Mouse (Mus musculus) monocyte, adult 2 months (primary cell): ENCODE data around the gene Tm9sf2.
"Not testable (repeated sequence)": the region's sequence is repeated elsewhere in the genome, so short reads cannot be mapped to it uniquely, and the experiment has no call there.

Experiments
- DNase-seq, 2 experiments: peaks; one replicate each; pipeline ENCODE4 v3.0.0; 2022; ENCODE audit warnings: low spot score in 2 of 2, low read depth in 1 of 2

Gene Tm9sf2

DNA sequence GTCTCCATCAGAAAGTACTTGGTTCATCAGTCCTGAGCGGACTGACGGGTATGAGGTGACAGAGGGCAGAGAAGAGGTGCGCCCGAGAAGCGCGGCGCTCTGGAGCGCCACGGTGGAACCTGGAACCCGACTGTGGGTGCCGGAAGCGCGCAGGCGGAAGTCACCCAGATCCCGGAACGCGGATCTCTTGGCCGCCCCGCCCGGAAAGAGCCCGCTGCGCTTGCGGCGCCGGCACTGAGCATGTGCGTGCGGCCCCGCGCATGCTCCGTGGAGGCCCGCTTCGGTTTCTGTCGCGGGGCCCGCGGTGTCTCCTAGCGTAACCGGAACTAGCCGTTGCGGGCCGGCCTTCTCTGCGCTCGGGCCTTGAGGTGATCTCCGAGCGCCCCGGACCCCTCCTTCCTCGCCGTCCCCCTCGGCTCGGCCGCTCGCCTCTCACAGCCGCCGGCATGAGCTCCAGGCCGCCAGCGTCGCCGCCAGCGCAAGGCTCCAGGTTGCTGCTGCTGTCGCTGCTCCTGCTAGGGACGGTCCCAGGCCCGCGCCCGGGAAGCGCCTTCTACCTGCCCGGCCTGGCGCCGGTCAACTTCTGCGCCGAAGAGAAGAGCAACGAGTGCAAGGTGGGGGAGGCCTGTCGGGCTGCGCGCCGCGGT, at the start of gene Tm9sf2:
Gene Tm9sf2 (plus strand): TSS at position 217 of the 647 bp plus-strand sequence.
- DNase-seq = peak; percentile 80 to 87

DNA sequence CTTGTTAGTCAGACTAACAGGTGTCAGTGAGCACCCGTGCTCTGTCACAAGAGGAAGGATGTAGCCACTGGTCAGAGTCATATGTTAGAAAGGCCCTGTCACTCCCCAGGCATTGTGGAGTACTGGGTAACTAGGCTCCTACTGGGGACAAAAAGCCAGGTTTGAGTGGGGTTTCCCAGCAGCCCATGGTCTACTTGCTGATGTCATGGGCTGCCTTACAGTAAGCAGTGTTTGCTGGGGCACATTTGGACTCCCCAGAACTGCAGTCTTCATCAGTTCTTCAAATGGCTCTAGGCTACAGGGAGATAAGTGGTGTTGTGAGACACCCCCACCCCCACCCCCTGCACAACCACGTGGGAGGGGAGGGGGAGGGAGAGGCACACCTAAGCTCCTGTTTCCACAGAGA, 48.9 kb upstream of the Tm9sf2 start:
- no peak for DNase-seq

DNA sequence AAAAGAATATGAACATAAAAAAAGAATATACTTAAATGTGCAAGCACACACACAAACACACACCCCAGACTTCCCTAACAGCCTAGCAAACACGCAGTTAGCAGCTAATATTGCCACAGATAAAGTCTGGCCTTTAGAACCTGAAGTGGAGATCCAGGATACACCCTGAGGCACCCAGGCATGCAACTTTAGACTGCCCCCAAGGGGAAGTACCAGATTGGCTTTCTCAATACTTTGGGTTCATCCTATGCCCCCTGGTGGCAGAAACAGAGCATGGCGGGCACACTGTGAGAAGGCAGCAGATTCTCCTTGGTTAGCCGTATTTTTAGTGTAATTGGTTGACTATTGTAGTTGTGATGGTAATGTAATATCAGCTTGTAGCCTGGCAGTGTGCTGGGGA, 46.2 kb upstream of the Tm9sf2 start:
- peak; percentile 63 to 87 for DNase-seq

DNA sequence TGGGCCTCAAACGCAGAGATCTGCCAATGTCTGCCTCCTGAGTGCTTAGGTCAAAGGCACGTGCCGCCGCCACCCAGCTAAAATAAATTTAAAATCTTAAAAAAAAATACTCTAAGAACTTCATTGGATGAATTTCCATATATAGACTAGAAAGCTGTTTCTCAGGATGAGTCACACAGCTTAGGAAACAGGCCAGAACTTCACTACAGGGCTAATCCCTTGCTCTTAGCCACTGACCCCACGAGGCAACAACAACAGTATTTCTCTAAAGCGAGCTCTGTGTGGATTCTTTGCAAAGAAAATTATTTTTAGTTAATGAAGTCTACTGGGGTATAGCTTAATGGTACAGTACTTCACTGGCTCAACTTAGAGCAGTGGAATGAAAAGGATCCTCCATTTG, 45.5 kb upstream of the Tm9sf2 start:
- no peak for DNase-seq

DNA sequence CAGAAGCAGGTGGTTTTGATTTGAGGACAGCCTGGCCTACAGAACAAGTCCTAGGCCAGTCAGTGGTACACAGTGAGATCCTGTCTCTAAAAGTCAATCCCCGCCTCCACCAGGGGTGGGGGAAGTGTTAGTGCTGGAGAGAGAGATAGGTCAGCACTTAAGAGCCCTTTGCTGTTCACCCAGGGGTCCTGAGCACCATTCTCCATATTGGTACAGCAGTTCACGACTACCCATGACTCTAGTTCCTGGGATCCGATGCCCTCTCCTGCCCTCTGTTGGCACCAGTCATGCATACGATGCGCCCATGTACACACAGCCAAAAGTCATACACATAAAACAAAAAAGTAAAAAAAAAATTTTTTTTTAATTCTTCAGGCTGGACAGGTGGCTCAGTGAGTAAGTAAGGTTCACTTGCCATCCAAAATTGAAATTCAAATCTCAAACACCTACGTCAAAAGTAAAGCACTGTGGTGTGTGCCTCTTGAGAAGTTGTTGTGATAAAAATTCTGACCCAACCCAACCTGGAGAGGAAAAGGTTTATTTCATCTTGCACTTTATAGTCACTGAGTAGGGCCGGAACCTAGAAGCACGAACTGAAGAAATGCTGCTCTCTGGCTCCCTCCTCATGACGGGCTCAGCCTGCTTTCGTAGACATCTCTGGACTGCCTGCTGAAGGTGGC, 44.3 kb upstream of the Tm9sf2 start:
- DNase-seq = no peak

DNA sequence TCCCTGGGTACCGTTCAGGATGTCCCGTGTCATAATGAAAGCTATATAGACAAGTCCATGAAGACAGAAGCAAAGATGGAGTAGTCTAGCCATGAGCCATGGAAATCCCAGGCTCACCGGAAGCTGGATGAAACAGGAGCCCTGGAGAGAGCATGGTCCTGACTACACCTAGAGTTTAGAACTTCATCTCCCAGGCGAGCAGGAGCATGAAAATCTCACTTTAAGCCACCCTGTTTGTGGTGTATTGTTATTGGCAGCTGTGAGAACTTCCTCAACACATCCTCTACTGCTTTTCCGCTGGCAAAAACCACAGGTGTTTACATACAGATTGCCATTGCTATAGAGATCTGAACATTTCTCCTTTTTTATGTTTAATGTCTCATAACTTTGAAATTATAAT, 43.2 kb upstream of the Tm9sf2 start:
- DNase-seq = no peak

DNA sequence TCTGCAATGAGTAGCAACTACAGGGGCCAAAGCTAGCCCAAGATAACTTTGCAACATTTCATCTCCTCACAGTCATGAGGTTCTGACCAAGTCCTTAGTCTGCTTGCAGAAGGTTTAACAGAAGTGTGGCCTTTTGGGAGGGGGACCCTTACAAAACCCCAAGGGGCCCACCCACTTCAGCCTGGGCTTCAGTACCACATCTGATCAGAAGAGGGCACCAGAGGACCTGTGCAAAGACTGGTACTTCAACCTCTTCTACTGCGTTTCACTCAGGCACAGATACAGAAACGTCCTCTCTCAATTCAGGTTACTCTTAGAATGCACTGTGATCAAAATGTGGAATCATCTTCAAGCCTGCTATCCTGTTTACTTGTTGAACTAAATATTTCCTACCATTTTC, 42.3 kb upstream of the Tm9sf2 start:
- peak; percentile 16 to 53 for DNase-seq

DNA sequence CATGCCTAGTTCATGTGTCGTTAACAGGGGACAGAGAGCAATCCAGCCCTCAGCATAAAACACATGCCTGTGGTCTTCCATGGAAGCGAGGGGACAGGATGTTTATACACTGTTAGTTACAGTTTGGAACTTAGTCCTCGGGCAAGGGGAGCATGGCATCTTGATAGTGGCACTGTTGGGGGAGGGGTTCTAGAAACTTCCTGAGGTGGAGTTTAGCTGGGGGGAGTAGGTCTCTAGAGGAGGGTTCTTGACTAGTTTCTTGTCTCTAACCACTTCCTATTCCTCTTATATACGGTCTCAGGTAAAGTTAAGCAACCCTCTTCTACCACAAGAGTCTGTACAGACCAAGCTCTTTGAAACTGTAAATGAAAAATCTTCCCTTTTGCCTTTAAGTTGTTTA, 40.6 kb upstream of the Tm9sf2 start:
- DNase-seq = no peak

DNA sequence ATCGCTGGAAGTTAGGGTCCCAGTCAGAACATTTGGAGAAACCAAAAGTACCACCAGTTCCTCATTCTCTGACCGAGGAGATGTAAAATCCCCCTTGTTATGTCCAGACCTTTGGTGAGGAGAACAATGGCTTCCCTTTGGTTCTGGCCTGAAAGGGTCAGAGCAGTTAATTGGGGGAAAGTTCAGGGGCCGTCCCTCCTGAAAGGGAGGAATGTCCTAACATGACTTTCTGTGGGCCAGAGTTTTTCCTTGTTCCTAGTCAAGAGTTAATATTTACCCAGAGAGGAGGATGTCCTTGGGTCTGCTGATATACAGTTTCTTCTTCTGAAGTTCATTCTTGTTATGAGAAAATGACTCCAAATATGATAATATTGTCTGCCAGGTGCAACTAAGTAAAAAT, 38.8 kb upstream of the Tm9sf2 start:
- DNase-seq = not testable (repeated sequence)

DNA sequence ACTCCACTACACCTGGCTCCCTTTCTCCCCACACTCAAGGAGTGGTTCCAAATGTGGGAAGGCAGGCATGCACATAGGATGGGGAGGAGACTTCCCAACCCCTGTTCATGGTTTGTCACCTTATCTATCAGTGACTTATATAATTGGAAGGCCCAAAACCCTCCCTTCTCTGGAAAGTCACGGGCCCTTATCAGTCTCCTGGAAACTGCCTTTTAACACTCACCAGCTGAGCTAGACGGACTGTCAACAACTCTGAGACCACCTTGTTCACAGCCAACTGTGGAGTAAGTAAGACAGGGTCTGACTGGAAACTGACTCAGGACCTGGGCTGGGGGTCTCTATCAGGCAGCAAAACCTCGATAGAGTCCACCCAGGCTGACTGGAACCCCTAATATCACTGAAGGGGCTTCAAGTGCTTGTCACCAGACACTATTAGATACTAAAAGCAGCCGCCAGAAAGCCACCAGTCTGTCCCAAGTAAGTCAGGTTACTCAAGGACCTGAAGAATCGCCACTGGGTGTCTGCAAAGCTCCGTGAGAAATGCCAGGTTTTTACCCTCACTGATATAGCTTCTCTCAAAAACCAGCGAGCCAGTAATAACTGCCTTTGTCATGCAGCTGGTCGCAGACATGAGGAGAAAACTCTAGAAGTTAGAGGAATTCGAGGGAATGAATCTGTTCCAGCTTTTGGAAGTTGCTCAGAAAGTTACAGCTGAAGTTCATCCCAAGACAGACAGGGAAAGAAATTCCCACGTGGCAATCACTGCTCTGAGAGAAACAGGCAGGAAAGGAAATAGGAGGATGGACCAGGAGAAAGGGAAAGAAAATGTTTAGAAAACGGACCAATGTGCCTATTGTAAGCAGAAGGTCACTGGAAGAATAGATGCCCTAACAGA, 37.8 kb upstream of the Tm9sf2 start:
- DNase-seq = no peak

DNA sequence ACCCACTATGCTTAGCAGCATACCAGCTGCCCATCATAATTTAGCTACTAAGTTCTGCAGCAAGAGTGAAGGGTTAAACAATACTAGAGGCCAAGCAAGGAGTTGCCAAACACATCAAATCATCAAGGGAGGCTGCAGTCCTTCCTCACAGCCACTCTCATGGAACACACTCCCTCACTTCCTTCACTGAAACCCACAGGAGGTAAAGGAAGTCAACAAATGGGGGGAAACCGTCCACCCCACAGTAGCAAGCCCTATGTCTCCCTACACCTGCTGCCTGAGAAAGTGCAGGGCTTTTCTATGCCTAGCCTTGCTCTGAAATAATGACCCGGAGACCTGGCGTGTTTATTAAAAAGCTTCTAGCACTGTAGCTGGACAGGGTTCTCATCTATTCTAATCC, 36.9 kb upstream of the Tm9sf2 start:
- no peak for DNase-seq

DNA sequence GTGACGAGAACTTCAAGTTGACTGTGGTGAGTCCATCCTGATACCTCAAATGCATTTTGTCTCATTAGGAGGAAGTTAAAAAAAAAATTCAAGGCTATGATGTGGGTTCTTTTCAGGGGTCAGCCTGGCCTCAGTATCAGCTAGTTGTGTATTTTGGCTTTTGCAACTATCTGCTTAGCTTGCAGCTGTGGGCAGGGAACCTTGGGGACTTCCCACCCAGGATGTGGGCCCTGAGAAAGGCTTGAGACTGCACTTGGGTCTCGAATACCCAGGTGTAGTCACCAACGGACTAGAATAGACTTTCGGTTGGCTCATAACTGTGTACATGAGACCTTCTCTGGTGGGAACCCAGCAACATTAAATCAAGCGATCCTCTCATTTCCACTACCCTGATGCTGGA, 33.4 kb upstream of the Tm9sf2 start:
- DNase-seq = no peak

DNA sequence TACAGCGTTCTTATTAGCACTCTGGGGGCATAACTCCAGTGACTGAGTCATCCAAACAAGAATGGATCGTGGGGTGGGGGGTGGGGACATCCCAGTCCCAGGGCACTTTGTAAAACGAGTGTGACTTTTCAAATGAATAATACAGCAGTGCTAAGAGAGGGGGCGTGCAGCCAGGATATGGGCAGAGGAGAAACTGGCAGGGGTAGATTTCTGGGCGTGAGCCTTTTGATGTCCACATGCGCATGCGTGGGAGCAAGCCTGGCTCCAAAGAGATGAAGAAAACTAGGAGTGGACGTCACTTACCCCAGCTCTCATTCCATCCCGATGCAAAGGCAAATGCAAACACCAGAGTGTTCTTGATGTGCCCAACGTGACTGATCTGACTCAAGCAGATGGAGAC, 32.5 kb upstream of the Tm9sf2 start:
- no peak for DNase-seq

DNA sequence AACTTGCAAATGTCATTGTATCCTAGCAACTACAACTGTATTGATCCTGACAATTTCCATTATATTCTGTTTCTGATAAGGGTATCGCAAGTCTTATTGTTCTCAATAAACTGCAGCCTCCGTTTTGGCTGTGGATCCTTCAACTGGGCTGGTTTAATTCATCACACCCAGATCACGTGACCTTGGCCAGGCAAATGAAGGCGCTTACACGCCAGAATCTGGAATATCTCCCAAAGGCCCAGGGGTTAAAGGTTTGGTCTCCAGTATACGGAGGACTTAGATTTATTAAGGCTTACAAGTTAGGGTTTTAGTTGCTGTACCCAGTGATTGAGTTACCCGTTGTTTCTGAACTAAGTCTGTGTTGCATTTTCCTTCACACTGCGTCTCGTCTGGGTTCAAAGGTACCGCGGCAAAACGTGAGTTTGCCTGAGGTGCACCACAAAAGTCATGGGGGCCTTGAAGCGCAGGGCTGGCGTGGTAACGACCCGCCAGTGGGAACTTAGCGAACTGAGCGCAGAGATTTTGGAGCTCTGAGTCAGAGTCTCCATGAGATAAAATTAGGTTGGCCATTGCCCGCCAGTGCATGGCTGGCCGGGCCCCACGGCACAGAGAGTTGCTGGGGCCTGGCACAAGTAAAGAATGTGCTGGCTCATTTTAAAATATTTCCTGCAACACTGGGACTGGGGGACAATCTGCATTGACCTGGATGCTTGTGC, 31.2 kb upstream of the Tm9sf2 start:
- no peak for DNase-seq

DNA sequence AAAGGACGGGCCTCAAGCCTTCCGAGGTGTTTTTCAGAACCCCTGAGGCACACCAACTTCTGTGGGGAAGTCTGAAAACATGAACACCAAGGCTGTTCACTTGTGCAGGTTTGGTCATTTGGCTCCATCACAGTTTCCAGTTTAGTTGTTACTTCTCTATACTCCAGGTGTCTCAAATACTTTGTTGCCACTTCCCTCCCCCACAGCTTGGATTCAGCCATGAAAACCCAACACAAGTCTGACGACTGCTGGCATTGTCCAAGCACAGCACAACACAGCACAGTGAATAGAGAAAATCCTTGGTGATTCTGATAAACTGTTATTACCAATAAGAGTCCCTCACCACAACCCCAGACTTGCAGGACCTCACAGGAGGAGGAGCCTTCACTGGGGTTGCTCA, 29.8 kb upstream of the Tm9sf2 start:
- no peak for DNase-seq

DNA sequence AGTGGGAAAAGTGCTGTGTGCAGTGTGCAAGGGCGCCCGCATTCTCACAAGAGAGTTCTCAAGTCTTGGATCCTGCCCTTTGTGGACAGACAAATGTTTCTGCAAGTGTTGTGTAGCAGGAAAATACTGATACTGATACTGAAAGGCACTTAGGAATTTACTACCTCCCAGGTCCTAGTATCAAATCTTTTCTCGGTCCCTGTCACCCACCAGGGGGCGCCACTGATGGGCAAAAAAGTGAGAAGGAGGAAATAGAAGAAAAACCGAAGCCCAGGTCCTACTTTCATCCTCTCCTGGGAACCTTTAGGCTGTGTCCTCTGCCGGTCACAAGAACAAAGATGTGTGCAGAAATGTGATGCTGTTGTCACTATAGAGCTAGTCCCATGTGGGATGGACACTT, 27.4 kb upstream of the Tm9sf2 start:
- peak in 1 of 2 experiments; percentile 66 for DNase-seq

DNA sequence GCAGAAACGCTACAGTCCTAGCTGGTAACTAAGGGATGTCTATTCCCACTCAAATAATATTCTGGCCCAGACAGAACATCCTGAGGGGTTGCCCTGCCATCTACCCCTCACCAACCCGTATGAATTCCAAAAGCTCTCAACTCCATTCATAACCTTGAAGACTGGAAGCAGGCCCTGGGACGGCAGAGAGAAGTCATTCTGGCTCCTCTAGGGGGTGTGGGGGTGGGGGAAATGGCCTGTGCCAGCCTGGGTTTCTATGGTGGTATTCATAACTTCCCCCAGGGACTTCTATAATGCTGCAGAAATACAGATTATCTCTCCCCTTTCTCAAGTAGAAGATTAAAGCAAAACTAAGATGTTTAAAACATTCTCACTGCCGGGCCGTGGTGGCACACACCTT, 26.9 kb upstream of the Tm9sf2 start:
- no peak for DNase-seq

DNA sequence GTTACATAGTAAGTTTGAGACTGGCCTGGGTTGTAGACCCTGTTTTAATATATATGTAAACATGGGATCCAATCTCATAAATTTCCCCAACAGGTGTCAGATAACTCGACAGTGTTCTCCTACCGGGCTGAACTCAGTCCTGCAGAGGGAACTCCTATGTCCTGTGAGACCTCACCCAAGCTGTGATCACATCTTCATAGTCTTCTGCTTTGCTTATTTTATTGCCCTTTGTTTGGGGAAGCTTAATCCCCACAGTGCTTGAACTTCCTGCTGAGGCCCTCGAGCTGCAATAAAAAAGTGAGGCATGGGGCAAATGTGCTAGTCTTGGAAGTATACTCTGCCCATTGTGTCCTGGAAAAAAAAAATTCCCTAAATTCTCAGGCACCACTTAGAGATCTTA, 25.5 kb upstream of the Tm9sf2 start:
- no peak for DNase-seq

DNA sequence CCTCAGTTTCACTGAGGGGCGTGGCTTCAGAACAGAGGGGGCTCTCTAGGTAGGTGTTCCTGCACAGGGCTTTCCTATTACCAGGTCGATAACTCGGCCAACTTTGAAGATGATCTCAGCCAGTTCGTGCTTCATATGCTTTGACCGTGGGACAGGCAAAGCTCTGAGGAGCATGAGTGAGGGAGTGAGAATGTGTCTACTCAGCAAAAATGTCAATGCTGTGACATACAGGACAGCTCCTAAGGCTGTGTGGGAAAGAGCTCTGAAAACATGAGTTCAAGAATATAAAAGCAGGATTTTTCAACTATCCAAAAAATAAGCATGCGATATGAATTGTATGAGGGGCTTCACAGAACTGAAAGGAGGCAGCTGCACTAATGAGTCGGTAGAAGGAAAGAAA, 23.3 kb upstream of the Tm9sf2 start:
- no peak for DNase-seq

DNA sequence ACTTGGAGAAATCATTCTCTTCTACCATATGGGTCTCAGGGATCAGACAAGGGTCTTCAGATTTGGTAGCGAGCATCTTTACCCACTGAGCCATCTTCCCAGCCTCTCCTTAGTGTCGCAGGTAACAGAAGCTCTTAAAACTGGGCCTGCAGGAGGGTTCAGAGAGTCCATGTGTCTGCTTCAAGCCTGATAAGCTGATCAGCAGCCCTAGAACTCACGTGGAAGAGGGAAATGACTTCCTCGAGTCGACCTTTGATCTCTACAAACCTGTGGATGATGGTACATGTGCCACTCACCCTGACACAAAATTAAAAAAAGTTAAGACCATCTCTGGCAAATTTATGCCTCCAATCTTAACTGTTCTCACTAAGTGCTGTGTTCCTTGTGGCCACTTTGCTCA, 18.9 kb upstream of the Tm9sf2 start:
- DNase-seq = no peak

DNA sequence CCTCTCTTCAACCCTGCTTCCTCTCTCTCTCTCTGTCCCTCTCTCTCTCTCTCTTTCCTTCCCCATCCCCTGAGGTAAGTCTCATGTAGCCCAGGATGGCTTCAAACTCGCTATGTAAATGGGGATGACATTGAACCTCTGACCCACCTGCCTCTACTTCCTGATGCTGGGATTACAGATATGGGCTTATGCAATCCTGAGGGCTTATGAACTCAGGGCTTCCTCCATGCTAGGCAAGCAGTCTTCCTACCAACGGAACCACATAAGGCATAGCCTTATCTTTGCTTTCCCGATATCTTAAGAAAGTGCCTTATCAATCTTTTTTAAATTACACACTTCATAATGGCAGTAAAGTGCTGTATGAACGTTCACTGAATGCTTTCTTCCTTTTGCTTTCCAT, 14.5 kb upstream of the Tm9sf2 start:
- no peak for DNase-seq

DNA sequence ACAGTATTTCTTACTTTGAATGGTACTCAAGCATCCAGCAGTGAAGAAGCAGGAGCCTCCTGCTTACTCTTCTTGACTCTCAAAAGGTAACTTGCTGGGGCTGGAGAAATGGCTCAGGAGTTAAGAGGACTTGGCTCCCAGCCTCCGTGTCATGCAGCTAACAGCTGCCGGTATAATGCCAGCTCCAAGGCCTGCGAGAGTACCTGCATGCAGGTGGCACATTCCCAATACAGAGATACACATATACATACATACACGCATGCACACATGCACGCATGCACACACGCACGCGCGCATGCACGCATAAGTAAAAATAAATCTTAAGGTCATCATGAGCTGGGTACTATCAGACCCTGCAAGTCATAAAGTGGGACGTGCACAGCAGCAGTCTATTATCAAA, 10.5 kb upstream of the Tm9sf2 start:
- no peak for DNase-seq
